Comparison of ENCODE assay signal across 13 mouse cellular contexts in genomic region chr16:24559811-24560210, GRCm38 (mm10).
DNase-seq lines count a peak whose midpoint lies in the region; ATAC-seq lines count a peak whose summit lies in the region.
"Had no signal": no experiment of that assay in that cellular context is flagged by ENCODE, and none has a peak within 500 bp of the region (broad histone marks: within the 10 kb centered on the region; RNA-seq: fewer than 3 reads in every experiment).

No protein-coding gene starts in this region.

- peak; percentile 36 for DNase-seq in adrenal gland, adult 2 months
- no peak for DNase-seq in adrenal gland, postnatal 4 days (ENCODE audit: low spot score in 2 of 2)
- DNase-seq in heart, adult 8-10 months (ENCODE audit: low spot score): peak; percentile 28
- no peak for DNase-seq in heart, postnatal 4 days
- DNase-seq in heart, postnatal 36 days: peak; percentile 32 to 43
- peak; percentile 61 for DNase-seq in skeletal muscle tissue, adult 2 months (ENCODE audit: low read depth, low spot score)
- DNase-seq in B cell, adult 2 months: no peak
- DNase-seq: cerebellum, adult 8-10 months; kidney, adult 18-20 months; liver, postnatal 0 days; right cerebral cortex, postnatal 4 days had no signal

- intact Hi-C loops in heart, postnatal 36 days (cut with DNase I): loop anchor here (10.0 kb wide), 2 partner anchors 505 to 575 kb away; partner anchors contain the start of genes Bcl6 and Gm37419

- ATAC-seq in megakaryocyte progenitor cell, adult 5-6 weeks (replicated peaks; ENCODE audit: poor library complexity): no peak
- ATAC-seq: hindbrain, embryonic 16.5 days; liver, postnatal 0 days had no signal

Comparison
In these comparisons a context has a peak if more than half of its experiments do, and no peak if none do; other contexts are left out.
1. DNase-seq: peak in adrenal gland, adult 2 months (single experiment), heart, adult 8-10 months (single experiment), heart, postnatal 36 days (2 of 2) and skeletal muscle tissue, adult 2 months (single experiment); none in adrenal gland, postnatal 4 days (0 of 2), heart, postnatal 4 days (single experiment) and B cell, adult 2 months (0 of 2).